Comparison of ENCODE assay signal across 21 mouse cellular contexts in the genomic region with DNA sequence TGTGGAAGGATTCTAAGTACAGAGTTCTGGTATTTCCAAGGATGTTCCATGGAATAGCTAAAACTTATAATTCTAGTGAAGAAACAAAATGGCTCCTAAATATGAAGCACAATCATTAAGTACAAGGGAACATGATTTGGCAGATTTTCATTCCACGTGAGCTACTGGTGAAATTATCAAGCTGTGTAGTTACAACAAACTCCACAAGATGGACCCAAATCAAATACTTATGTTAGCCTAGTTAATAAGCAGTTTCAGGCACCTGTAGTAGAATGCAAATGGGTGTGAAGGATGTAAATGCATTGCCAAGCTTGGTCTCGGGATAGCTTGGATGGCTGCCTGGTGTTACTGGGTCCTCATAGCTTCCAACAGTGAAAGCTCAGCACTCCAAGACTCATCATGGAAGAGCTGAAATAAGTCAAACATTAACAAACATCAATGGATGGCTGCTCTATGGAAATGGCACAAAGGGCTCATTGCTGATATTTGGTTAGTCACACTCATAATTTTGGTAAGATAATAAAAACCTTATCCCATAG. TPM values are rescaled to one million over a fixed set of nuclear protein-coding genes. Genes with fewer than 3 reads are reported as not detected.
DNase-seq lines count a peak whose midpoint lies in the region; ATAC-seq and TF ChIP-seq lines count a peak whose summit lies in the region.
"Had no signal": no experiment of that assay in that cellular context is flagged by ENCODE, and none has a peak within 500 bp of the region (broad histone marks: within the 10 kb centered on the region; RNA-seq: fewer than 3 reads in every experiment).

No protein-coding gene starts in this region.

- H3K9ac ChIP-seq in intestine, postnatal 0 days (ENCODE audit: low read depth, low read length) = no peak overlapping the region
- no peak overlapping the region for H3K9ac ChIP-seq in intestine, embryonic 15.5 days
- no peak overlapping the region for H3K9ac ChIP-seq in lung, embryonic 14.5 days
- H3K9ac ChIP-seq: embryonic facial prominence, embryonic 13.5 days; hindbrain, embryonic 13.5 days had no signal

- no peaks in the 10 kb centered on the region for H3K27me3 ChIP-seq in intestine, postnatal 0 days (replicated peaks; ENCODE audit: control insufficient read depth, insufficient read depth, low read length)
- no peaks in the 10 kb centered on the region for H3K27me3 ChIP-seq in intestine, embryonic 15.5 days (replicated peaks)
- no peaks in the 10 kb centered on the region for H3K27me3 ChIP-seq in lung, embryonic 14.5 days (ENCODE audit: insufficient read depth, low read length)
- H3K27me3 ChIP-seq: CH12.LX had no signal

- H3K9me3 ChIP-seq in intestine, postnatal 0 days (ENCODE audit: control insufficient read depth) = no peaks in the 10 kb centered on the region
- H3K9me3 ChIP-seq in intestine, embryonic 15.5 days = no peaks in the 10 kb centered on the region
- H3K9me3 ChIP-seq in lung, embryonic 14.5 days (ENCODE audit: low read depth, low read length) = no peaks in the 10 kb centered on the region
- H3K9me3 ChIP-seq: embryonic facial prominence, embryonic 13.5 days; hindbrain, embryonic 13.5 days had no signal

- no peak for ATAC-seq in intestine, postnatal 0 days
- ATAC-seq in intestine, embryonic 15.5 days = no peak
- ATAC-seq in lung, embryonic 14.5 days (ENCODE audit: insufficient read depth) = no peak
- ATAC-seq: activated CD4-positive, CD25-positive, alpha-beta regulatory T cell, adult 4 months had no signal

- H3K36me3 ChIP-seq in intestine, postnatal 0 days (ENCODE audit: control insufficient read depth, insufficient read depth) = no peaks in the 10 kb centered on the region
- no peaks in the 10 kb centered on the region for H3K36me3 ChIP-seq in intestine, embryonic 15.5 days
- H3K36me3 ChIP-seq in lung, embryonic 14.5 days (ENCODE audit: insufficient read depth) = no peaks in the 10 kb centered on the region
- H3K36me3 ChIP-seq: embryonic facial prominence, embryonic 13.5 days; hindbrain, embryonic 13.5 days had no signal

- WGBS in intestine, postnatal 0 days = 57% methylated on average over 2 of the region's 2 CpGs
- 74% methylated on average over 2 of the region's 2 CpGs for WGBS in intestine, embryonic 15.5 days
- 60% methylated on average over 2 of the region's 2 CpGs for WGBS in lung, embryonic 14.5 days

- peak; percentile 46 for TF ChIP-seq CTCF in intestine, postnatal 0 days (IDR thresholded peaks at IDR 0.05; ENCODE audit: low read depth)
- no peak for TF ChIP-seq CTCF in lung, embryonic 14.5 days (IDR thresholded peaks at IDR 0.05; ENCODE audit: low read depth)

- no peak overlapping the region for H3K27ac ChIP-seq in intestine, postnatal 0 days (ENCODE audit: low read depth, low read length)
- H3K27ac ChIP-seq in intestine, embryonic 15.5 days = no peak overlapping the region
- H3K27ac ChIP-seq in lung, embryonic 14.5 days (ENCODE audit: low read depth) = no peak overlapping the region
- H3K27ac ChIP-seq: embryonic facial prominence, embryonic 13.5 days; hindbrain, embryonic 13.5 days had no signal

- DNase-seq in lung, embryonic 14.5 days = peak; percentile 15
- no peak for DNase-seq in lung, postnatal 10 days
- DNase-seq in adipocyte (ENCODE audit: low spot score) = peak; percentile 15
- peak; percentile 71 for DNase-seq in kidney, postnatal 14 days
- no peak for DNase-seq in frontal cortex, postnatal 14 days (ENCODE audit: low spot score in 2 of 2)
- DNase-seq in gastrocnemius, postnatal 4 days (ENCODE audit: low spot score in 2 of 2) = no peak
- DNase-seq: cerebellum, adult 11 months; heart, adult 18-20 months; lung, postnatal 14 days; right cerebral cortex, adult 18-20 months; thymus, postnatal 14 days had no signal

- H3K4me2 ChIP-seq in intestine, postnatal 0 days (replicated peaks; ENCODE audit: low read depth) = no peak overlapping the region
- H3K4me2 ChIP-seq in intestine, embryonic 15.5 days (replicated peaks) = no peak overlapping the region
- no peak overlapping the region for H3K4me2 ChIP-seq in lung, embryonic 14.5 days
- H3K4me2 ChIP-seq: embryonic facial prominence, embryonic 13.5 days; hindbrain, embryonic 13.5 days had no signal

- H3K4me1 ChIP-seq in intestine, postnatal 0 days (replicated peaks; ENCODE audit: control insufficient read depth, insufficient read depth, low read length) = no peaks in the 10 kb centered on the region
- peaks cover 4% of the 10 kb centered on the region; the same call in 1 of the 2 replicates for H3K4me1 ChIP-seq in intestine, embryonic 15.5 days (replicated peaks)
- H3K4me1 ChIP-seq in lung, embryonic 14.5 days (ENCODE audit: insufficient read depth) = no peaks in the 10 kb centered on the region
- H3K4me1 ChIP-seq: embryonic facial prominence, embryonic 13.5 days had no signal

- no peak overlapping the region for H3K4me3 ChIP-seq in intestine, postnatal 0 days (ENCODE audit: low read depth, low read length)
- no peak overlapping the region for H3K4me3 ChIP-seq in intestine, embryonic 15.5 days (replicated peaks)
- no peak overlapping the region for H3K4me3 ChIP-seq in lung, embryonic 14.5 days (ENCODE audit: low read depth, low read length)
- H3K4me3 ChIP-seq: embryonic facial prominence, embryonic 13.5 days; hindbrain, embryonic 13.5 days had no signal

RNA-seq across cellular contexts. Expression of gene Mfsd4b3, which starts 3.5 kb away (rescaled TPM):
- polyA plus RNA-seq in intestine, postnatal 0 days (2015; fragmentation: Nextera tagmentation; extraction: Ambion mirVana) = 7.8 and 9.0 TPM in 2 replicates
- polyA plus RNA-seq in intestine, embryonic 15.5 days (2015; fragmentation: Nextera tagmentation; extraction: Ambion mirVana) = 5.5 and 5.6 TPM in 2 replicates
- polyA plus RNA-seq in lung, embryonic 14.5 days (2014; fragmentation: Nextera tagmentation; extraction: Ambion mirVana) = 0.13 and 0.34 TPM in 2 replicates
- 1 to 10 TPM; 2.5 to 2.6 TPM for total RNA-seq in gastrocnemius, postnatal 4 days (2021)
- total RNA-seq: CH12.LX had no signal
- polyA plus RNA-seq: activated CD4-positive, CD25-positive, alpha-beta regulatory T cell, adult 4 months; cortical plate, adult 2 months had no signal

RNA-seq across cellular contexts. Expression of gene Mfsd4b2, which starts 29.7 kb away (rescaled TPM):
- polyA plus RNA-seq in intestine, postnatal 0 days (2015; fragmentation: Nextera tagmentation; extraction: Ambion mirVana) = 2.4 and 2.9 TPM in 2 replicates
- polyA plus RNA-seq in intestine, embryonic 15.5 days (2015; fragmentation: Nextera tagmentation; extraction: Ambion mirVana) = 1.0 and 1.4 TPM in 2 replicates
- polyA plus RNA-seq in lung, embryonic 14.5 days (2014; fragmentation: Nextera tagmentation; extraction: Ambion mirVana) = not detected in 2 replicates
- under 1 TPM; 0.26 to 0.27 TPM for total RNA-seq in gastrocnemius, postnatal 4 days (2021)
- total RNA-seq: CH12.LX had no signal
- polyA plus RNA-seq: activated CD4-positive, CD25-positive, alpha-beta regulatory T cell, adult 4 months; cortical plate, adult 2 months; embryonic facial prominence, embryonic 13.5 days; forebrain, embryonic 11.5 days; heart, postnatal 0 days; hindbrain, embryonic 13.5 days; spleen, adult 2 months had no signal

RNA-seq across cellular contexts. Expression of gene Mfsd4b5, which starts 30.0 kb away (rescaled TPM):
- polyA plus RNA-seq in intestine, postnatal 0 days (2015; fragmentation: Nextera tagmentation; extraction: Ambion mirVana) = 0.47 and 0.52 TPM in 2 replicates
- 0.29 and 0.30 TPM in 2 replicates for polyA plus RNA-seq in intestine, embryonic 15.5 days (2015; fragmentation: Nextera tagmentation; extraction: Ambion mirVana)
- 0.09 TPM in 1 of 2 replicates, not detected in the other for polyA plus RNA-seq in lung, embryonic 14.5 days (2014; fragmentation: Nextera tagmentation; extraction: Ambion mirVana)
- under 1 TPM; 0.26 to 0.81 TPM for total RNA-seq in gastrocnemius, postnatal 4 days (2021)
- total RNA-seq: CH12.LX had no signal
- polyA plus RNA-seq: forebrain, embryonic 11.5 days had no signal

RNA-seq across cellular contexts. Expression of gene Mfsd4b4, which starts 57.4 kb away (rescaled TPM):
- 1.7 and 1.9 TPM in 2 replicates for polyA plus RNA-seq in intestine, postnatal 0 days (2015; fragmentation: Nextera tagmentation; extraction: Ambion mirVana)
- polyA plus RNA-seq in intestine, embryonic 15.5 days (2015; fragmentation: Nextera tagmentation; extraction: Ambion mirVana) = 3.3 TPM in 2 replicates
- 5.5 and 6.3 TPM in 2 replicates for polyA plus RNA-seq in lung, embryonic 14.5 days (2014; fragmentation: Nextera tagmentation; extraction: Ambion mirVana)
- 1 to 10 TPM; 4.4 to 4.8 TPM for total RNA-seq in gastrocnemius, postnatal 4 days (2021)

Comparison
In these comparisons a context has a peak if more than half of its experiments do, and no peak if none do; other contexts are left out.
1. DNase-seq: peak in lung, embryonic 14.5 days (single experiment), adipocyte (single experiment) and kidney, postnatal 14 days (single experiment); none in lung, postnatal 10 days (single experiment), frontal cortex, postnatal 14 days (0 of 2) and gastrocnemius, postnatal 4 days (0 of 2).